Mouse (Mus musculus) myocyte (in vitro differentiated cells): ENCODE measurements around the gene Fhit. TPM values are rescaled to one million over a fixed set of nuclear protein-coding genes. Genes with fewer than 3 reads are reported as not detected.

Experiments used
- H3K27me3 ChIP-seq: one replicate; pipeline ENCODE4 v1.6.1; 2011; ENCODE audit not compliant: control insufficient read depth, insufficient read depth, insufficient read length
- H3K36me3 ChIP-seq: one replicate; pipeline ENCODE4 v1.6.1; 2011; ENCODE audit not compliant: control insufficient read depth, insufficient read depth
- H3K4me2 ChIP-seq: one replicate; pipeline ENCODE4 v1.6.1; 2011; ENCODE audit warnings: low read depth, control low read depth
- H3K4me3 ChIP-seq: one replicate; pipeline ENCODE4 v1.5.1; 2011; ENCODE audit warnings: mild to moderate bottlenecking, control low read depth, moderate library complexity
- H3K79me2 ChIP-seq: one replicate; pipeline ENCODE4 v1.6.1; 2011; ENCODE audit not compliant: control insufficient read depth, insufficient read depth
- H3ac ChIP-seq: one replicate; pipeline ENCODE4 v1.6.1; 2011; ENCODE audit not compliant: control insufficient read depth, insufficient read length
- CEBPB ChIP-seq: IDR thresholded peaks from 2 replicates; pipeline ENCODE4 v1.6.1; 2011; ENCODE audit warnings: mild to moderate bottlenecking, moderate library complexity; ENCODE audit not compliant: poor library complexity, insufficient read depth, severe bottlenecking
- E2F4 ChIP-seq: IDR thresholded peaks from one replicate; pipeline ENCODE4 v1.6.1; 2011; ENCODE audit warnings: mild to moderate bottlenecking, control low read depth, moderate library complexity; ENCODE audit not compliant: insufficient read depth
- MAX ChIP-seq: IDR thresholded peaks from one replicate; pipeline ENCODE4 v1.6.1; 2011; ENCODE audit warnings: low read depth, mild to moderate bottlenecking, control low read depth
- MYOD1 ChIP-seq, 3 experiments: IDR thresholded peaks; one replicate each; pipeline ENCODE4 v1.6.1; 2011; ENCODE audit warnings: control low read depth in 2 of 3, low read depth in 2 of 3, mild to moderate bottlenecking in 2 of 3, moderate library complexity in 1 of 3; ENCODE audit not compliant: insufficient read length in 2 of 3, control insufficient read depth in 1 of 3
- MYOG ChIP-seq, 3 experiments: IDR thresholded peaks; one replicate each; pipeline ENCODE4 v1.6.1; 2011; ENCODE audit warnings: control low read depth in 2 of 3, low read depth in 2 of 3, mild to moderate bottlenecking in 2 of 3; ENCODE audit not compliant: insufficient read length in 2 of 3, control insufficient read depth in 1 of 3, insufficient read depth in 1 of 3
- POLR2A ChIP-seq: IDR thresholded peaks from one replicate; pipeline ENCODE4 v1.6.1; 2011; ENCODE audit warnings: low read depth, mild to moderate bottlenecking, control low read depth, moderate library complexity; ENCODE audit not compliant: insufficient read length
- POLR2AphosphoS2 ChIP-seq: IDR thresholded peaks from one replicate; pipeline ENCODE4 v1.6.1; 2011; ENCODE audit warnings: low read depth, control low read depth; ENCODE audit not compliant: insufficient read length
- REST ChIP-seq: IDR thresholded peaks from one replicate; pipeline ENCODE4 v1.6.1; 2011; ENCODE audit warnings: mild to moderate bottlenecking, control low read depth, moderate library complexity; ENCODE audit not compliant: insufficient read depth, insufficient read length
- SRF ChIP-seq: IDR thresholded peaks from one replicate; pipeline ENCODE4 v1.6.1; 2011; ENCODE audit warnings: low read depth; ENCODE audit not compliant: control insufficient read depth, insufficient read length
- TCF12 ChIP-seq: IDR thresholded peaks from one replicate; pipeline ENCODE4 v1.6.1; 2011; ENCODE audit warnings: mild to moderate bottlenecking, control low read depth; ENCODE audit not compliant: poor library complexity, insufficient read depth, severe bottlenecking
- TCF3 ChIP-seq: IDR thresholded peaks from one replicate; pipeline ENCODE4 v1.6.1; 2011; ENCODE audit warnings: low read depth, control low read depth; ENCODE audit not compliant: insufficient read length
- USF1 ChIP-seq: IDR thresholded peaks from one replicate; pipeline ENCODE4 v1.6.1; 2011; ENCODE audit warnings: low read depth, mild to moderate bottlenecking, control low read depth, moderate library complexity
- polyA plus RNA-seq: library from polyadenylated mRNA; unstranded; fragments of >200 nt; fragmentation: generic; extraction: Trizol; gene quantifications from one replicate; pipeline ENCODE4 v1.2.1, GENCODE M21; 2012; ENCODE audit warnings: missing spikeins

Gene Fhit
- polyA plus RNA-seq, 1 experiment: not detected

DNA sequence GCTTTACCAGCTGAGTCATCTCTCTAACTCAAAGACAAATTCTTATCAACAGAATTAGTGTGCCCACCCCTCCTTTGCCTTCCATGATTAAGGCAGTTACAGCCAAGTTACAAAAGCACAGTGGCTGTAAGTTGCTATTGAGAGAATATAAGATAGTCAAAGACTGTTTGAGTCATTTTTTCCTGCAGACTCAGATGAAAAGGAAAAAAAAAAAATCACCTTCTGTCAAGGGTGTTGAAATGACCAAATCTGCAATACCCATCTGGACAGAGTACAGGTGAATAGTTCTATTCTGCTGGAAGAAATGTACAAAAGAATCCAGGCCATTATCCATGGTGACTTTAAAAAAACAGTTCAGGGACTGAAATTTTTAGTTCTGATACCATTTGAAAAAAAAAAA, 716.5 kb downstream of the Fhit start:
- no peaks in the 10 kb centered on the region for H3K36me3 ChIP-seq
- no peak overlapping the region for H3ac ChIP-seq
- no peak overlapping the region for H3K4me3 ChIP-seq
- H3K4me2 ChIP-seq: no peak overlapping the region
- no peaks in the 10 kb centered on the region for H3K79me2 ChIP-seq
- TF ChIP-seq TCF3 (no peak), MAX (no peak), TCF12 (no peak), MYOD1 (IDR thresholded peaks at IDR 0.05; ENCODE audit: control insufficient read depth in 1 of 3, insufficient read length in 2 of 3, low read depth in 2 of 3) (no peak), MYOG (IDR thresholded peaks at IDR 0.05; ENCODE audit: control insufficient read depth in 1 of 3, insufficient read depth in 1 of 3, insufficient read length in 2 of 3, low read depth in 2 of 3) (no peak), POLR2A (no peak), USF1 (no peak), CEBPB (no peak)
- no peaks in the 10 kb centered on the region for H3K27me3 ChIP-seq

DNA sequence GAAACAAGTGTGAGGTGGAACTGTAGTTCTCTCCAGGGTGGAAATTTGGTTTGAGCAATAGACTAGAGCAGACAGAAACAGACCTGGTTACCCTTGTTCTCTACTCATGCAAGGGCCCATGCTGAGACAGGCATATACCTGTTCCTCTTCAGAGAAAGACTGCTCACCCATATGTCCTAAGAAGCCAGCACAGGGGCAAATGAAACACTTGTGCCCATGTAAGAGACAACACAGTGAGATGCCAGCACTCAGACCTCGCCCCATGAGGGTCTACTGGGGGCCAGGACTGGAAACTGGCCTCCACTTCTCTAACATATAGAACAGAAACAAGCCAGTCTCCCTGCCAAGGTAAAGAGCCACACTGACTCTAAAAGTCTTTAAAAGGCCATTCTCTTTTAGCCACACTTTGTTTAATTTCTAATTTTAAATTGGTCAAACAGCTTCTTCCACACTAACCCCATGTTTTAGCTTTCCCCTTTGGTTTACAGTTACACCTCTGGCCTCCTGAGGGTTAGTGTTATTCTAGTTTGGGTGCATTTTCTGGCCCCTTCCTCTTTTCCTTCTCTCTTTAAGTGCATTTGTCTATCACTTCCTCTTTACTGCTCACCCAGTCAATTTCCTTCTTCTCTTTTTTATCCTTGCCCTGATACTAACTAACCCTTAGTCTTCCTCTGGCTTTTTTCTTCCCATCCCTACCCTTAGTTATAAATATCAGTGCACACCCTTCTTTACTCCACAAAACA, 722.7 kb downstream of the Fhit start:
- H3K27me3 ChIP-seq: no peaks in the 10 kb centered on the region
- no peaks in the 10 kb centered on the region for H3K79me2 ChIP-seq

DNA sequence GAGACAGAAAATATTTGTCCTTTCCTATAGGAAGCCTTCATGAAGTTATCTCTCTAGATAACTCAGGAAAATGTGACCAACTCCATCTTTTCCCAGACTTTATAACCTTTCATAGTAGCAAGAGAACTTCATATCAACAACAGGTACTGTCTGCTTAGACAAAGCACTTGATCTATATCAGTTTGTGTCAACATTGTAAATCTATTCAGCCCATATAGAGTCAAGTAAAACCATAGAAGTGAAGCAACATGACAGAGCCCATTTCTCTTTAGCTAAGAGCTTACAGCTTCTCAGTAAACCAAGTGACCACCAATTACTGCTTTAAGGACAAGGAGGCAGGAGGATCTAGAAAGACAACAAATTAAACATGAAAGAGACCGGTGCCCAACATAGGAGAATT, 725.6 kb downstream of the Fhit start:
- Histone ChIP-seq H3K36me3 (no peaks in the 10 kb centered on the region), H3K27me3 (no peaks in the 10 kb centered on the region), H3K4me3 (no peak overlapping the region), H3ac (no peak overlapping the region), H3K79me2 (no peaks in the 10 kb centered on the region), H3K4me2 (no peak overlapping the region)
- TF ChIP-seq SRF (no peak), MYOD1 (IDR thresholded peaks at IDR 0.05; ENCODE audit: control insufficient read depth in 1 of 3, insufficient read length in 2 of 3, low read depth in 2 of 3) (no peak), POLR2A (no peak), TCF3 (no peak), E2F4 (no peak), MYOG (IDR thresholded peaks at IDR 0.05; ENCODE audit: control insufficient read depth in 1 of 3, insufficient read depth in 1 of 3, insufficient read length in 2 of 3, low read depth in 2 of 3) (no peak), MAX (no peak), TCF12 (no peak), CEBPB (no peak), USF1 (no peak), POLR2AphosphoS2 (no peak), REST (no peak)

More for the DNA sequence above, 722.7 kb downstream of the Fhit start:
- no peak overlapping the region for H3ac ChIP-seq
- no peak overlapping the region for H3K4me2 ChIP-seq
- H3K4me3 ChIP-seq: no peak overlapping the region
- no peak for TF ChIP-seq USF1
- H3K36me3 ChIP-seq: no peaks in the 10 kb centered on the region

DNA sequence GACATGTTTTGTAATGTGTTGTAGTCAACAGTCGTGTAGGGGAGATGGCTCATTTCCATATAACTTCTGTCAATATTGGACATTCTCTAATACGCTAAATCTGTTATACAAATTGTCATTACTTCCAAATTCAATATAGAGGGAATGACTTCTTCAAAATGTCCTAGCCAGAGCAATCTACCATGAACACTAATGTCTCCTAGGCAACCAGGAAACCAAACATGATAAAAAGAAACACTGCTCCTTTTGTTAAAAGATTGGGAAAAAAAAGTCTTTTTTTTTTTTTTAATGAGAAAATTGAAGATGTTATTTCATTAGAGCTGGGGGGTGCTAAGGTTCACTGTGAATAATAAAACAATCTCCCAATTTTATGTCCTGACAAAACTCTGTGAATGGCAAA, 729.3 kb downstream of the Fhit start:
- Histone ChIP-seq H3K4me3 (no peak overlapping the region), H3K79me2 (no peaks in the 10 kb centered on the region), H3K27me3 (no peaks in the 10 kb centered on the region), H3K4me2 (no peak overlapping the region), H3K36me3 (no peaks in the 10 kb centered on the region), H3ac (no peak overlapping the region)
- TF ChIP-seq MYOG (IDR thresholded peaks at IDR 0.05; ENCODE audit: control insufficient read depth in 1 of 3, insufficient read depth in 1 of 3, insufficient read length in 2 of 3, low read depth in 2 of 3): no peak
- no peak for TF ChIP-seq E2F4
- no peak for TF ChIP-seq SRF
- no peak for TF ChIP-seq POLR2AphosphoS2
- no peak for TF ChIP-seq CEBPB
- no peak for TF ChIP-seq REST
- TF ChIP-seq TCF3: no peak
- TF ChIP-seq MYOD1 (IDR thresholded peaks at IDR 0.05; ENCODE audit: control insufficient read depth in 1 of 3, insufficient read length in 2 of 3, low read depth in 2 of 3): no peak
- no peak for TF ChIP-seq USF1
- no peak for TF ChIP-seq POLR2A
- TF ChIP-seq TCF12: no peak
- no peak for TF ChIP-seq MAX

DNA sequence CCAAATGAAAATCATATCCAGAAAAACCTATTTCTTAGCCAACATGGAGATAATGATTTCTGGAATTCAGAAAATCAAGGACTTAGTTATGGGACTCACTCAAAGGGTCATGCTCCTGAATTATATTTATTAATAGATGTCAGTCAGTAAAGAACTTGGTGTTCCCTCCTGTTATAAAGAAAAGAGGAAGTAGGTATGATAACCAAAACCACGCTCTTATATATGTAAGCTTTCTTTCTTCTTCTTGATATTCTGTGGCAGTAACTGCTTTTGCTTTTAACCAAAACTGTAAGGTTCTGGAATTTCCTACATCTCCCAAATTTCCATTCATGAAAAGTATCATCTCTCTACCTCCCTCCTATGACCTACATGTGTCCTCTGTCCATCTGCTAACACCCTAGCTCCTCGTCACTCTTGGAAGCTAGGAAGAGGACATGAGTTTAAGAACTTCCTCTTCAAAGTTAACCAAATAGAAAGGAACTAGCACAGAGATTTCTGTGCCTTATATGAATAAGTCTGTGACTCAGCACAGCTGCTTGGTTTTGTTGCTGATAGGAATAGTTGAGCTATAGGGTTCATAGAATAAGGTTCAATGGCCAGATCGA, 731.3 kb downstream of the Fhit start:
- no peaks in the 10 kb centered on the region for H3K27me3 ChIP-seq
- no peak overlapping the region for H3K4me2 ChIP-seq

More for the DNA sequence above, 731.3 kb downstream of the Fhit start:
- H3K79me2 ChIP-seq: no peaks in the 10 kb centered on the region
- no peak overlapping the region for H3ac ChIP-seq
- no peak overlapping the region for H3K4me3 ChIP-seq
- TF ChIP-seq TCF3 (no peak), SRF (no peak), POLR2A (no peak), MAX (no peak), E2F4 (no peak), USF1 (no peak), REST (no peak), POLR2AphosphoS2 (no peak), TCF12 (no peak), MYOG (IDR thresholded peaks at IDR 0.05; ENCODE audit: control insufficient read depth in 1 of 3, insufficient read depth in 1 of 3, insufficient read length in 2 of 3, low read depth in 2 of 3) (no peak), CEBPB (no peak), MYOD1 (IDR thresholded peaks at IDR 0.05; ENCODE audit: control insufficient read depth in 1 of 3, insufficient read length in 2 of 3, low read depth in 2 of 3) (no peak)
- no peaks in the 10 kb centered on the region for H3K36me3 ChIP-seq
